Mouse (Mus musculus): ENCODE measurements at regions not wholly inside any gene's neighbourhood (a gene's known extent, or its start where the extent isn't known, plus 50 kb on each side); places are given as distances from the start of the nearest gene placed in this dataset.
"Not testable (repeated sequence)": the region's sequence is repeated elsewhere in the genome, so short reads cannot be mapped to it uniquely, and the experiment has no call there.

DNA sequence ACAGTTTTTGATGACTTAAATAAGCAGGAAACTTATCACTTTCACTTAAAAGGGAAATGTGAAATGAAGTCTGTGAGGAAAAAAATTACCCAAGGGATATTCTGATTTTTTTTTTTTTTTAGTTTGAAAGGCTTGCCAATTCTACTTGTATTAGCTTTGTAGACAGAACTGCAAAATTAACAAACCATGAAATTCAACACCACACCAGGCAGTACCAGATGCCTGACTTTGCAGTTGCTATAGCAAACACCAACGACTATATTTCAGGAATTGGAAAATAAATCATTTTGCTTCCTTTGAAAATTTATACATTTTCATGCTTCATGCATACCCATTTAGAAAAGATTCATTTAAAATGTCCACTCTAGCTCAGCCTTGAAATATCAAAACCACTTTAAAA is 1206.6 kb downstream of the Grik2 start:
- Histone ChIP-seq H3K36me3 (ENCODE audit: control insufficient read depth, insufficient read depth, low read length) (no peaks in the 10 kb centered on the region), H3K4me3 (ENCODE audit: low read depth, low read length) (no peak overlapping the region), H3K27ac (ENCODE audit: low read depth, low read length) (no peak overlapping the region), H3K27me3 (replicated peaks; ENCODE audit: control insufficient read depth, insufficient read depth, low read length) (no peaks in the 10 kb centered on the region), H3K9me3 (replicated peaks; ENCODE audit: control insufficient read depth, low read length) (no peaks in the 10 kb centered on the region), H3K9ac (ENCODE audit: low read length) (no peak overlapping the region), H3K4me2 (ENCODE audit: low read length) (no peak overlapping the region), H3K4me1 (ENCODE audit: control insufficient read depth, insufficient read depth, low read length) (no peaks in the 10 kb centered on the region)
- ATAC-seq = no peak
- WGBS = 69% methylated on average over 1 of the region's 1 CpGs
- DNase-seq (ENCODE audit: low spot score) = peak; percentile 34

GRCm38 (mm10) chr10:48581081-48581480 is 1207.5 kb downstream of the Grik2 start:
- DNase-seq (ENCODE audit: low spot score) (no peak), ATAC-seq (no peak)
- Histone ChIP-seq H3K27me3 (replicated peaks; ENCODE audit: control insufficient read depth, insufficient read depth, low read length) (no peaks in the 10 kb centered on the region), H3K4me2 (ENCODE audit: low read length) (no peak overlapping the region), H3K4me1 (ENCODE audit: control insufficient read depth, insufficient read depth, low read length) (no peaks in the 10 kb centered on the region), H3K4me3 (ENCODE audit: low read depth, low read length) (no peak overlapping the region), H3K9ac (ENCODE audit: low read length) (no peak overlapping the region), H3K27ac (ENCODE audit: low read depth, low read length) (no peak overlapping the region), H3K36me3 (ENCODE audit: control insufficient read depth, insufficient read depth, low read length) (no peaks in the 10 kb centered on the region), H3K9me3 (replicated peaks; ENCODE audit: control insufficient read depth, low read length) (no peaks in the 10 kb centered on the region)
- WGBS = 90% methylated on average over 1 of the region's 1 CpGs

GRCm38 (mm10) chr10:48572600-48572999 is 1216.0 kb downstream of the Grik2 start:
- Histone ChIP-seq H3K36me3 (ENCODE audit: control insufficient read depth, insufficient read depth, low read length) (no peaks in the 10 kb centered on the region), H3K9ac (ENCODE audit: low read length) (no peak overlapping the region), H3K4me1 (ENCODE audit: control insufficient read depth, insufficient read depth, low read length) (no peaks in the 10 kb centered on the region), H3K4me2 (ENCODE audit: low read length) (no peak overlapping the region), H3K27ac (ENCODE audit: low read depth, low read length) (no peak overlapping the region), H3K27me3 (replicated peaks; ENCODE audit: control insufficient read depth, insufficient read depth, low read length) (no peaks in the 10 kb centered on the region), H3K4me3 (ENCODE audit: low read depth, low read length) (no peak overlapping the region), H3K9me3 (replicated peaks; ENCODE audit: control insufficient read depth, low read length) (0 out of 2 replicates have a peak, but pooled peaks cover 6% of the 10 kb centered on the region)
- ATAC-seq (no peak), DNase-seq (ENCODE audit: low spot score) (no peak)
- 82% methylated on average over 2 of the region's 2 CpGs for WGBS

- not testable (repeated sequence) for H3K36me3 ChIP-seq (ENCODE audit: control insufficient read depth, insufficient read depth, low read length); H3K4me1 ChIP-seq (ENCODE audit: control insufficient read depth, insufficient read depth, low read length); H3K27me3 ChIP-seq (replicated peaks; ENCODE audit: control insufficient read depth, insufficient read depth, low read length); H3K4me2 ChIP-seq (ENCODE audit: low read length); H3K9ac ChIP-seq (ENCODE audit: low read length); DNase-seq (ENCODE audit: low spot score); ATAC-seq; H3K9me3 ChIP-seq (replicated peaks; ENCODE audit: control insufficient read depth, low read length); H3K27ac ChIP-seq (ENCODE audit: low read depth, low read length); H3K4me3 ChIP-seq (ENCODE audit: low read depth, low read length)
- WGBS = 73% methylated on average over 2 of the region's 2 CpGs
Measured at GRCm38 (mm10) chr10:48549791-48550190, 1238.8 kb downstream of the Grik2 start.

DNA sequence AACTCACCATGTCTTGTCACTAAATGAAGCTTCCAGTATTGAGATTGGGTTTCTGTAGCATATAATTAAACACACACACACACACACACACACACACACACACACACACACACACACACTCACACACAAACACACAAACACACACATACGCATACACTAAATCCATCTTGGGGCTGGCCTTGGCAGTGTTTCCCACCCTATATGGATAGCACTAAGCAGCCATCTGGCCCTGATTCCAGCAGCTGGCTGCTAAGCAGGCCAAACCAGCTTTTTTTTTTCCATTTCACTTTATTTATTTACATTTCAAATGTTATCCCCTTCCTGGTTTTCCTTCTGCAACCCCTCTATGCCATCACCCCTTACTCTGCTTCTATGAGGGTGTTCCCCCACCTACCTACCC is 1266.3 kb downstream of the Grik2 start:
- peak; percentile 79 for ATAC-seq
- no peak overlapping the region for H3K4me2 ChIP-seq (ENCODE audit: low read length)
- peak; percentile 66 for DNase-seq (ENCODE audit: low spot score)

DNA sequence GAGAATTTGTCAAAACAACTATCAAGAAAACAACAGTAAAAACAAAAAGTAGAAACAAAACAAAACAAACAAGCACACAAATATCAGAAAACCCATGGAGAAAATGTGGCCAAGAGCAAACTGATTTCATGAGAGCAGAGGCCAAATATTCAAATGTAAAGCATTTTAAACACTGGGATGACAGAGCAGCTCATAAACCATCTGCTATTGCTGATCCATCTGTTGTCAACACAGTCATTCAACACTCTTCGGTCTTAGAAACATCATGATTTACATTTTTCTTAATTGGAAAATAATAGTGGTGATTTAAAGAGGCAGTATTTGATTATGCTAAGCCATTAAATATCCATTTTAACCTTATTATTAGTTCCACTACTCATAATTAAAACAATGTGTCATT is 1315.6 kb downstream of the Grik2 start:
- Histone ChIP-seq H3K9ac (ENCODE audit: low read length) (no peak overlapping the region), H3K36me3 (ENCODE audit: control insufficient read depth, insufficient read depth, low read length) (no peaks in the 10 kb centered on the region), H3K4me3 (ENCODE audit: low read depth, low read length) (no peak overlapping the region), H3K27me3 (replicated peaks; ENCODE audit: control insufficient read depth, insufficient read depth, low read length) (no peaks in the 10 kb centered on the region), H3K9me3 (replicated peaks; ENCODE audit: control insufficient read depth, low read length) (no peaks in the 10 kb centered on the region), H3K4me2 (ENCODE audit: low read length) (no peak overlapping the region), H3K4me1 (ENCODE audit: control insufficient read depth, insufficient read depth, low read length) (no peaks in the 10 kb centered on the region), H3K27ac (ENCODE audit: low read depth, low read length) (no peak overlapping the region)
- DNase-seq (ENCODE audit: low spot score) (peak; percentile 78), ATAC-seq (0 out of 2 replicates have a peak, but pooled peaks have one; percentile 44)
- 53% methylated on average over 1 of the region's 1 CpGs for WGBS

More for the DNA sequence above, 1266.3 kb downstream of the Grik2 start:
- H3K27ac ChIP-seq (ENCODE audit: low read depth, low read length) = no peak overlapping the region
- no peaks in the 10 kb centered on the region for H3K36me3 ChIP-seq (ENCODE audit: control insufficient read depth, insufficient read depth, low read length)
- 58% methylated on average over 1 of the region's 1 CpGs for WGBS
- no peaks in the 10 kb centered on the region for H3K4me1 ChIP-seq (ENCODE audit: control insufficient read depth, insufficient read depth, low read length)
- H3K9me3 ChIP-seq (replicated peaks; ENCODE audit: control insufficient read depth, low read length) = no peaks in the 10 kb centered on the region
- no peak overlapping the region for H3K4me3 ChIP-seq (ENCODE audit: low read depth, low read length)
- no peak overlapping the region for H3K9ac ChIP-seq (ENCODE audit: low read length)
- H3K27me3 ChIP-seq (replicated peaks; ENCODE audit: control insufficient read depth, insufficient read depth, low read length) = no peaks in the 10 kb centered on the region

GRCm38 (mm10) chr10:48443739-48444342 is 1344.7 kb downstream of the Grik2 start:
- Histone ChIP-seq H3K4me1 (ENCODE audit: control insufficient read depth, insufficient read depth, low read length) (no peaks in the 10 kb centered on the region), H3K27ac (ENCODE audit: low read depth, low read length) (no peak overlapping the region), H3K9ac (ENCODE audit: low read length) (no peak overlapping the region), H3K27me3 (replicated peaks; ENCODE audit: control insufficient read depth, insufficient read depth, low read length) (no peaks in the 10 kb centered on the region), H3K9me3 (replicated peaks; ENCODE audit: control insufficient read depth, low read length) (no peaks in the 10 kb centered on the region), H3K4me3 (ENCODE audit: low read depth, low read length) (no peak overlapping the region), H3K36me3 (ENCODE audit: control insufficient read depth, insufficient read depth, low read length) (no peaks in the 10 kb centered on the region), H3K4me2 (ENCODE audit: low read length) (no peak overlapping the region)
- WGBS = 64% methylated on average over 1 of the region's 1 CpGs
- ATAC-seq = peak; percentile 91; the same call in 1 of the 2 replicates
- DNase-seq (ENCODE audit: low spot score) = peak; percentile 69

GRCm38 (mm10) chr10:48433287-48433686 is 1355.3 kb downstream of the Grik2 start:
- Histone ChIP-seq H3K9me3 (replicated peaks; ENCODE audit: control insufficient read depth, low read length) (no peaks in the 10 kb centered on the region), H3K4me3 (ENCODE audit: low read depth, low read length) (no peak overlapping the region), H3K9ac (ENCODE audit: low read length) (no peak overlapping the region), H3K27me3 (replicated peaks; ENCODE audit: control insufficient read depth, insufficient read depth, low read length) (no peaks in the 10 kb centered on the region), H3K27ac (ENCODE audit: low read depth, low read length) (no peak overlapping the region), H3K4me1 (ENCODE audit: control insufficient read depth, insufficient read depth, low read length) (no peaks in the 10 kb centered on the region), H3K4me2 (ENCODE audit: low read length) (no peak overlapping the region), H3K36me3 (ENCODE audit: control insufficient read depth, insufficient read depth, low read length) (no peaks in the 10 kb centered on the region)
- ATAC-seq (no peak), DNase-seq (ENCODE audit: low spot score) (no peak)

DNA sequence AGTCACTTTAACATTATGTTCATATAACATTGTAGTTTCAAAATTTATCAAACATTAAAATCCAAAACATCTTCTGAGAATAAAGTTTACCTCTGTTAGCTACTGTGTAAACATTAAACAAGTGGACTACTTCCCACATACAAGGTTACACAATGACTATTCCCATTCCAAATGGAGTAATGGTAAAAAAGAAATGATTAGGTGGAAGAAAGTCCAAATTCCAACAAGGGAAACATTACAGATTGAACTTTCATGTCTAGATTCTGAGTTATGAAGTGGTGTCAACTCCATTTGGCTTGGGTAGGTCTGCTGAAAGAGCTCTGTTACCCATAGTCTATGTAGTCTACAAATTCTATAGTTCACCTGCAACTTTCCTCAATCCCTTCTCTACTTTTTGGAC is 1363.1 kb downstream of the Grik2 start:
- H3K4me1 ChIP-seq (ENCODE audit: control insufficient read depth, insufficient read depth, low read length) = no peaks in the 10 kb centered on the region
- no peaks in the 10 kb centered on the region for H3K27me3 ChIP-seq (replicated peaks; ENCODE audit: control insufficient read depth, insufficient read depth, low read length)
- no peaks in the 10 kb centered on the region for H3K9me3 ChIP-seq (replicated peaks; ENCODE audit: control insufficient read depth, low read length)
- no peak overlapping the region for H3K9ac ChIP-seq (ENCODE audit: low read length)
- H3K4me2 ChIP-seq (ENCODE audit: low read length) = no peak overlapping the region
- H3K4me3 ChIP-seq (ENCODE audit: low read depth, low read length) = no peak overlapping the region
- no peak for ATAC-seq
- no peak for DNase-seq (ENCODE audit: low spot score)
- no peak overlapping the region for H3K27ac ChIP-seq (ENCODE audit: low read depth, low read length)
- no peaks in the 10 kb centered on the region for H3K36me3 ChIP-seq (ENCODE audit: control insufficient read depth, insufficient read depth, low read length)
